Mouse (Mus musculus): Measurements from ENCODE around the gene Prdm5.

Prdm5 gene

GRCm38 (mm10) chr6:65834013-65834412 is 55.2 kb downstream of the Prdm5 start:
- peak; percentile 28 for DNase-seq

GRCm38 (mm10) chr6:65842579-65842978 is 63.8 kb downstream of the Prdm5 start:
- DNase-seq: no peak

- no peak for DNase-seq
Observed at GRCm38 (mm10) chr6:65849127-65849526, 70.3 kb downstream of the Prdm5 start.

- no peak for DNase-seq
Observed at GRCm38 (mm10) chr6:65849687-65850086, 70.9 kb downstream of the Prdm5 start.

- no peak for DNase-seq
Observed at GRCm38 (mm10) chr6:65850221-65850620, 71.4 kb downstream of the Prdm5 start.

GRCm38 (mm10) chr6:65854020-65854419 is 75.2 kb downstream of the Prdm5 start:
- no peak for DNase-seq

- DNase-seq: no peak
Observed at GRCm38 (mm10) chr6:65854585-65854984, 75.8 kb downstream of the Prdm5 start.

- DNase-seq: no peak
Observed at GRCm38 (mm10) chr6:65860609-65861008, 81.8 kb downstream of the Prdm5 start.

- DNase-seq: no peak
Observed at GRCm38 (mm10) chr6:65862836-65863235, 84.0 kb downstream of the Prdm5 start.

GRCm38 (mm10) chr6:65864233-65864632 is 85.4 kb downstream of the Prdm5 start:
- no peak for DNase-seq

GRCm38 (mm10) chr6:65864919-65865318 is 86.1 kb downstream of the Prdm5 start:
- no peak for DNase-seq

GRCm38 (mm10) chr6:65865861-65866260 is 87.1 kb downstream of the Prdm5 start:
- DNase-seq: no peak

- DNase-seq: no peak
Observed at GRCm38 (mm10) chr6:65871754-65872278, 93.0 kb downstream of the Prdm5 start.

- no peak for DNase-seq
Observed at GRCm38 (mm10) chr6:65878300-65878699, 99.5 kb downstream of the Prdm5 start.

- DNase-seq: no peak
Observed at GRCm38 (mm10) chr6:65888835-65889234, 110.0 kb downstream of the Prdm5 start.

GRCm38 (mm10) chr6:65892045-65892660 is 113.4 kb downstream of the Prdm5 start:
- DNase-seq: no peak

GRCm38 (mm10) chr6:65906657-65907182 is 127.9 kb downstream of the Prdm5 start:
- DNase-seq: no peak

GRCm38 (mm10) chr6:65915421-65915820 is 136.6 kb downstream of the Prdm5 start:
- no peak for DNase-seq

- no peak for DNase-seq
Observed at GRCm38 (mm10) chr6:65921703-65922102, 142.9 kb downstream of the Prdm5 start.

GRCm38 (mm10) chr6:65923501-65924084 is 144.8 kb downstream of the Prdm5 start:
- no peak for DNase-seq

GRCm38 (mm10) chr6:65925737-65926333 is 147.0 kb downstream of the Prdm5 start:
- no peak for DNase-seq

GRCm38 (mm10) chr6:65930523-65930922 is 151.7 kb downstream of the Prdm5 start:
- DNase-seq: no peak

- DNase-seq: peak; percentile 25
Observed at GRCm38 (mm10) chr6:65932776-65933175, 154.0 kb downstream of the Prdm5 start.

- no peak for DNase-seq
Observed at GRCm38 (mm10) chr6:65933177-65933576, 154.4 kb downstream of the Prdm5 start.

Data from heart, adult 11 months (tissue).